Mouse (Mus musculus): Measurements from ENCODE around the gene Vsig10. TPM values are rescaled to one million over a fixed set of nuclear protein-coding genes. Genes with fewer than 3 reads are reported as not detected.
A peak's percentile ranks its signal among the peaks of the same experiment; 100 is the strongest.

The Vsig10 gene
- 2.1 and 2.9 TPM in 2 replicates for polyA plus RNA-seq (2012; rRNA removed)

DNA sequence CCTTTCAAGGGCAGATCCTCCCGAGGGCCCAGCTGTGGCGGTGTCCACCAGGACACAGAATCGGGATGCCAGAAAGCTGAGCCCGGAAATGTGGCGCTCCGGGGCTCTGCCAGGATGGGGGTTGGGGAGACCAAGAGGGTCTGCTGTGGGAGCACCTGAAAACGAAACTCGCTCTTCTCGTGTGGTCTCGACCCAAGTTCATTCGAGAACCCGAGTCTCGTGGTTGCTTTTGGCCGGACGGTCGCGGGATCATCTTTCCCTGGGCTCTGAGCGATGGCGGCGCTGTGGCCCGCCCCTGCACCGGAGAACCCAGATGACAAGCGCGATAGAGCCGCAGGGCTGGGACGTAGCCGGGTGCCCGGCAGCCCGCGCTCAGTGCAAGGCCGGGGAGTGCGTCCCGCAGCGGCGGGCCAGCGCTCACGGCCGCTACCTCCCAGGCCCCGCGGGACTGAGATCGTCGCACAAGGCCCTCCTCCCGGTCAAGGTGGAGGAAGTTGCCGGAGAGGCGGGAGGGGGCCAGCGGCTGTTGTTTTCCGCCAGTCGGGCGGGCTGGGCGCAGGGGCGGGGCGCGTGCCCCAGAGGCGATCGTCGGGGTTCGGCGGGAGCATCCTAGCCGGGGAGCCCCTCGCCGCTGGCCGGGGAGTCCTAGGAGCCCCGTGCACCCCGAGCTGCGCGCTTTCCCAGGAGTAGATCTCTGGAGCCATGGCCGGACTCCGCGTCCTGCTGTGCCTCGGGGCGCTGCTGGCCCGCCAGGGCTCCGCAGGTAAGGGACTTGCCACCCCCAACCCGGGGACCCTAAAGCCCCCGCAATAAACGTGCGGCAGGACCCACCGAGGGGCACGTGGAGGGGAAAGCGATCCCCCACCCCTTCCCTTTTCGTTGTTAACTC, at the start of gene Vsig10:
TSS of gene Vsig10 (plus strand) at position 343 of the 889 bp plus-strand sequence.
- H3K4me3 ChIP-seq (ENCODE audit: insufficient read depth, low read length) = peak within 1 kb of the TSS; percentile 48
- TF ChIP-seq CTCF (IDR thresholded peaks at IDR 0.05; ENCODE audit: extremely low read depth, insufficient read depth, low read length) (no peak), POLR2A (IDR thresholded peaks at IDR 0.05; ENCODE audit: extremely low read depth, insufficient read depth, low read length) (no peak)
- no peak within 1 kb of the TSS for H3K27ac ChIP-seq (ENCODE audit: insufficient read depth, low read length)
- no peaks in the 10 kb centered on the region for H3K4me1 ChIP-seq (ENCODE audit: control insufficient read depth, insufficient read depth, low read length)

DNA sequence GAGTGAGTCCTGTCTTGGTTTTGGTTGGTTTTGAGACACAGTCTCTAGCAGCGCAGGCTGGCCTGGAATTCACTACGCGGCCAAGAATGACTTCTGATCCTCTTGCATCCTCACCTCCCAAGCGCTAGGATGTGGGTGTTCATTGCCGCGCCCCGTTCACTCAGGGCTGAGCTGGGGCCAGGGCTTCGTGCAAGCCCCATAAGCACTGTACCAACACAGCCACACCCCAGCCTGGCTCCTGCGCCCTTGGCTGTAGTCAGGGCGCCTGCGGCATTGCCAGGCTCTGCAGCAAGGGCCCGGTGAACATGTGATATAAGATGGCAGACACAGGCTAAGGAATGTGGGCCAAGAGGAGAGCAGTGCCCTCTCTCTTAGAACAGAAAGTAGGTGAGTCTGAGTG, 49.5 kb upstream of the Vsig10 start:
- no peak overlapping the region for H3K27ac ChIP-seq (ENCODE audit: insufficient read depth, low read length)
- no peak for TF ChIP-seq POLR2A (IDR thresholded peaks at IDR 0.05; ENCODE audit: extremely low read depth, insufficient read depth, low read length)
- TF ChIP-seq CTCF (IDR thresholded peaks at IDR 0.05; ENCODE audit: extremely low read depth, insufficient read depth, low read length) = no peak

DNA sequence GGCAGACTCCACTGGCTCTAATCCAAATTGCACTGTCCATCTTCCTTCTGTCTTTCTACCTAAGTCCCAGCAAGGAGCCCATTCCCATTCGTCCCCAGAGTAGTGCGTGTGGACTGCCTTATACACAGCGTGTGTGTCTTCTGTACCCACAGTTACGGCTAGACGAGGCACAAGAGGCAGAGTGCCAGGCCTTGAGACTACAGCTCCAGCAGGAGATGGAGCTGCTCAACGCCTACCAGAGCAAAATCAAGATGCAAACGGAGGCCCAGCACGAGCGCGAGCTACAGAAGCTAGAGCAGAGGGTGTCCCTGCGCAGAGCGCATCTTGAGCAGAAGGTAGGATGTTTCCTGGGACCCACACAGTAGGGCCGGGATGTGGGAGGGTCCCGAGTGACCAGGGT, 46.9 kb upstream of the Vsig10 start:
- Histone ChIP-seq H3K4me1 (ENCODE audit: control insufficient read depth, insufficient read depth, low read length) (peaks cover 1% of the 10 kb centered on the region; the same call in 1 of the 2 replicates), H3K27ac (ENCODE audit: insufficient read depth, low read length) (0 out of 2 replicates have a peak overlapping the region, but pooled peaks have one; percentile 15), H3K4me3 (ENCODE audit: insufficient read depth, low read length) (no peak overlapping the region)
- TF ChIP-seq CTCF (IDR thresholded peaks at IDR 0.05; ENCODE audit: extremely low read depth, insufficient read depth, low read length) (no peak), POLR2A (IDR thresholded peaks at IDR 0.05; ENCODE audit: extremely low read depth, insufficient read depth, low read length) (peak; percentile 28; the same call in 1 of the 2 replicates)

More for the DNA sequence above, 49.5 kb upstream of the Vsig10 start:
- H3K4me3 ChIP-seq (ENCODE audit: insufficient read depth, low read length) = no peak overlapping the region
- peaks cover 1% of the 10 kb centered on the region; the same call in 1 of the 2 replicates for H3K4me1 ChIP-seq (ENCODE audit: control insufficient read depth, insufficient read depth, low read length)

DNA sequence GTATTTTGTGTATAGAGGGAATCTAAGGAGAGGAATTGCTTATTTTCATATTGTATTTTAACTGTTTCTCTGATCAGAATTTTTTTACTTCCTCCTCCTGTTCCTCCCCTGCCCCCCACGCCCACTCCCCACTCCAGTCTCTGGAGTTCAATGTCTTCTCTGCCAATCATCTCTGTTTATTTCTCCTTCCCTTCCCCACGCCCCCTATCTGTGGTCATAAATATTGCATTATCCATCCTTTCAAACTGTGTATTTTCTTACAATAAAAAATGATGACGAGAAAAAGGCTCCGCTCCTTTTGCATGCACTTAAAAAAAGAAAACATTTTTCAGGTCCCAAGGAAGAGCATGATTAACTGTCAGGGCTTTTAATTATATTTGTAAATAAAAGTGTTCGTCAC, 44.1 kb upstream of the Vsig10 start:
- no peak overlapping the region for H3K27ac ChIP-seq (ENCODE audit: insufficient read depth, low read length)
- no peak overlapping the region for H3K4me3 ChIP-seq (ENCODE audit: insufficient read depth, low read length)
- TF ChIP-seq POLR2A (IDR thresholded peaks at IDR 0.05; ENCODE audit: extremely low read depth, insufficient read depth, low read length) (no peak), CTCF (IDR thresholded peaks at IDR 0.05; ENCODE audit: extremely low read depth, insufficient read depth, low read length) (no peak)
- peaks cover 1% of the 10 kb centered on the region; the same call in 1 of the 2 replicates for H3K4me1 ChIP-seq (ENCODE audit: control insufficient read depth, insufficient read depth, low read length)

DNA sequence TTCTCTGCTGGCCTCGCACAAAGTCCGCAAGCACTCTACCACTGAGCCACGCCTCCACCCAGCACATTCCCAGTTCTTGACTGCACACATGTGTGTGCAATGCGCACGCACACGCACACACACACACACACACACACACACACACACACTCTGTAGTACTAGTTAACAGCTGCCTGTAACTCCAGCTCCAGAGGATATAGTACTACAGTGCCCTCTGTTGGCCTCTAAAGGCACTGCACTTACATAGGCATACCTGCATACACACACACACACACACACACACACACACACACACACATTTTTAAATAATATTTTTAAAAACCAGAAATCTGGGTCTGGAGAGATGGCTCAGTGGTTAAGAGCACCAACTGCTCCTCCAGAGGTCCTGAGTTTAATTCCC, 41.1 kb upstream of the Vsig10 start:
- H3K4me1 ChIP-seq (ENCODE audit: control insufficient read depth, insufficient read depth, low read length) = peaks cover 1% of the 10 kb centered on the region; the same call in 1 of the 2 replicates
- TF ChIP-seq POLR2A (IDR thresholded peaks at IDR 0.05; ENCODE audit: extremely low read depth, insufficient read depth, low read length) (no peak), CTCF (IDR thresholded peaks at IDR 0.05; ENCODE audit: extremely low read depth, insufficient read depth, low read length) (no peak)
- H3K27ac ChIP-seq (ENCODE audit: insufficient read depth, low read length) = no peak overlapping the region
- no peak overlapping the region for H3K4me3 ChIP-seq (ENCODE audit: insufficient read depth, low read length)

DNA sequence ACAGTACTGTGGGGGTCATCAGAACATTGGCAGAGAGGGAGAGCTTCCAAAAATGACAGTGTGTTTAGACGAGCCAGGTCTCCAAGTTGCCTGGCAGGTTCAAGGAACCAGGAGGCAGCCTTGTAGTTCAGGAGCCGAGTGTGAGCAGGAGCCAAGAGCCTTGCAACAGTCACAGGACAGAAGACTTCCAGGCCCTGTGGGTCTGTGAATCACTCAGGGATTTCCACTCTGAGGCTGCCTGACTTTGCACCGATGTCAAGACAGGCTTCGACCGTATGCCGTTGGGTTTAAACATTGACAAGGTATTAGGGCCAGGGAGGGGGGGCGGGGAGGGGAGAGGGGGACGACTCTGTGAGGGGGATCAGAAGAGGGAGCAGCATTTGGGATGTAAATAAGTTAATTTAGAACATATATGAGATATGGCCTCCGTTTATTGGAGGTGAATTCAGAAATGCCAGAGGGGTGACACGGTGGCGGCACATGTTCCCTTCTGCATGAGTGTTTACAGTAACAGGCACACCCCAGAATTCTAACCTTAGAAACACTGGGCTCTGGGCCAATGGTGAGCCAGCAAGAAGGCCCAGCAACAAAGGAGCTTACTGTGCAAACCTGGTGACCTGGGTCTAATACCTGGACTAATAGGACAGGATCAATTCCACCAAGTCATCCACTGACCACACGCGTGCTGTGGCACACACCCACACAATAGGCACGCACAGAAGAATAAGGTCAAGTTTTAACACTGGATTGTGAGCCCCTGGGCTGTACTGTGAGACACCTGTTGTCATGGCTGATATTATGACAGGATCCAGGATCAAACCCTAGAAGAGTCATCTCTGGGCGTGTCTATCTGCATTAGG, 39.8 kb upstream of the Vsig10 start:
- no peak overlapping the region for H3K27ac ChIP-seq (ENCODE audit: insufficient read depth, low read length)
- H3K4me3 ChIP-seq (ENCODE audit: insufficient read depth, low read length) = no peak overlapping the region
- no peaks in the 10 kb centered on the region for H3K4me1 ChIP-seq (ENCODE audit: control insufficient read depth, insufficient read depth, low read length)
- TF ChIP-seq POLR2A (IDR thresholded peaks at IDR 0.05; ENCODE audit: extremely low read depth, insufficient read depth, low read length) = no peak
- TF ChIP-seq CTCF (IDR thresholded peaks at IDR 0.05; ENCODE audit: extremely low read depth, insufficient read depth, low read length) = no peak

DNA sequence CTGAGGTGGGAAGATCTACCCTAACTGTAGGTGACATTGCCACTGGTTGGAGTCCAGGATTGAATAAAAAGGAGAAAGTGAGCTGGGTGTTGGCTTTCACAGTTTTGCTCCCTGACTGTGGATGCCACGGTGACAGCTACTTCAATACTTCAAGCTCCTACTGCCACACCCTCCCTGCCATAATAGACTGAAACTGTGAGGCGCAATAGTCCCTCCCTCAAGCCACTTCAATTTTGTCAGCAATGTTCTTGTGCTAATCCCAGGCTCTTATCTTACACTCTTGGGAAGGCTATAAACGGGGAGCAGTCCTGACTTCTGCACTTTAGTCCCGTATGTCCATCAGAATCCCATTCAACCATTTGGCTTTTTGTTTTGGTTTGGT, 39.2 kb upstream of the Vsig10 start:
- Histone ChIP-seq H3K4me1 (ENCODE audit: control insufficient read depth, insufficient read depth, low read length) (no peaks in the 10 kb centered on the region; the same call in 1 of the 2 replicates), H3K27ac (ENCODE audit: insufficient read depth, low read length) (no peak overlapping the region), H3K4me3 (ENCODE audit: insufficient read depth, low read length) (no peak overlapping the region)
- TF ChIP-seq CTCF (IDR thresholded peaks at IDR 0.05; ENCODE audit: extremely low read depth, insufficient read depth, low read length) = no peak
- no peak for TF ChIP-seq POLR2A (IDR thresholded peaks at IDR 0.05; ENCODE audit: extremely low read depth, insufficient read depth, low read length)

DNA sequence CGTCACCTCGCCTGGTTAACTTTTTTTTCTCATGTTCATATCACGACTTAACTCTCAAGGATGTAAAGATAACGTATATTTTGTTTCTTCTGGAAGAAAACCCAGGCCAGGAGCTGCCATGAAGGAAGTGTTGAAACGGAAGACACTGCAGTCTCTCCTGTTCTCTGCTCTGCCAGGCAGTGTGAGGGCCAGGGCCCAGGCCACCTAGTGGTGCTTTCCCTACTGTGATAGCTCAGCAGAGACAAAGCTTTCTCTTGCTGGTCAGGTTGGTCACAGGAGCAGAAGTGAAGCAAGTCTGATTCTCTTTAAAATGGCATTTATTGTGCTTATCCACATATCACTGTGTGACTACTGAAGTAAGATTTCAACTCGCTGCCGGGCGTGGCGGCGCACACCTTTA, 37.3 kb upstream of the Vsig10 start:
- TF ChIP-seq CTCF (IDR thresholded peaks at IDR 0.05; ENCODE audit: extremely low read depth, insufficient read depth, low read length) (0 out of 2 replicates have a peak, but pooled peaks have one; percentile 17), POLR2A (IDR thresholded peaks at IDR 0.05; ENCODE audit: extremely low read depth, insufficient read depth, low read length) (no peak)
- no peak overlapping the region for H3K4me3 ChIP-seq (ENCODE audit: insufficient read depth, low read length)
- no peak overlapping the region for H3K27ac ChIP-seq (ENCODE audit: insufficient read depth, low read length)
- H3K4me1 ChIP-seq (ENCODE audit: control insufficient read depth, insufficient read depth, low read length) = peaks cover under 1% of the 10 kb centered on the region; the same call in 1 of the 2 replicates

DNA sequence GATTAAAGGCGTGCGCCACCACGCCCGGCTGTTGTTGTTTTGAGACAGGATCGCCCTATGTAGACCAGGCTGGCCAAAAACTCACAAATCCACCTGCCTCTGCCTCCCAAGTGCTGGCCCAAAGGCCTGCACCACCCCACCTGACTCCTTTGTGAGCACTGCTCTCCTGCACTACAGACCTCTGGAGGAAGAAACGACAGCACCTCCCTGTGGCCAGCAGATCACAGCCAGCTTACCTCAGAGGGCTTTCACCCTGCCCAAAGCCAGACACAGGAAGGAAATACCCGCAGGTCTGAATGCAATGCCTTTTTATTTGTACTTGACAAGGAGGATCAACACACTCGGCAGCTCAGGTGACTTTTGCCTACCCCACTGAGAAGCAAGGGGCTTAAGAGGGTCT, 36.5 kb upstream of the Vsig10 start:
- no peak overlapping the region for H3K27ac ChIP-seq (ENCODE audit: insufficient read depth, low read length)
- no peak overlapping the region for H3K4me3 ChIP-seq (ENCODE audit: insufficient read depth, low read length)
- H3K4me1 ChIP-seq (ENCODE audit: control insufficient read depth, insufficient read depth, low read length) = peaks cover 2% of the 10 kb centered on the region; the same call in 1 of the 2 replicates
- TF ChIP-seq POLR2A (IDR thresholded peaks at IDR 0.05; ENCODE audit: extremely low read depth, insufficient read depth, low read length) (no peak), CTCF (IDR thresholded peaks at IDR 0.05; ENCODE audit: extremely low read depth, insufficient read depth, low read length) (no peak)

Data from cortical plate, adult 2 months (tissue).